Mouse (Mus musculus) midbrain, embryonic 14.5 days (tissue): Measurements from ENCODE around the gene Nfatc2ip. TPM values are rescaled to one million over a fixed set of nuclear protein-coding genes. Genes with fewer than 3 reads are reported as not detected.

Source experiments
- microRNA-seq: library from miRNA; unstranded; fragments of <30 nt; microRNA quantifications from one replicate; pipeline ENCODE4, GENCODE M21; 2016
- polyA plus RNA-seq: library from polyadenylated mRNA; unstranded; fragments of >200 nt; fragmentation: Nextera tagmentation; extraction: Ambion mirVana; gene quantifications from 2 replicates; pipeline ENCODE4 v1.2.1, GENCODE M21; 2014

The Nfatc2ip gene
- polyA plus RNA-seq, 1 experiment from 2014 or later, result 4.9 TPM

Small RNAs within 50 kb of the gene (microRNA-seq; reads per million reads assigned to microRNA genes)
- not detected for gene Mir7058

Other genes starting within 250 kb of the Nfatc2ip start
- 64.2 and 65.1 TPM in 2 replicates for gene Xpo6, start 196.2 kb downstream of the Nfatc2ip start, polyA plus RNA-seq
- gene Sbk1, start 124.1 kb downstream of the Nfatc2ip start, polyA plus RNA-seq, result 391 and 401 TPM in 2 replicates
- gene Lat, start 27.2 kb downstream of the Nfatc2ip start, polyA plus RNA-seq, result 0.65 and 0.92 TPM in 2 replicates
- gene Spns1, start 19.3 kb downstream of the Nfatc2ip start, polyA plus RNA-seq, result 60.4 and 74.5 TPM in 2 replicates
- not detected in 2 replicates for gene Cd19, start 18.2 kb upstream of the Nfatc2ip start, polyA plus RNA-seq
- gene Rabep2, start 32.0 kb upstream of the Nfatc2ip start, polyA plus RNA-seq, result 19.6 and 22.1 TPM in 2 replicates
- gene Atp2a1, start 66.4 kb upstream of the Nfatc2ip start, polyA plus RNA-seq, result 0.39 TPM in 1 of 2 replicates, not detected in the other
- gene Sh2b1, start 78.7 kb upstream of the Nfatc2ip start, polyA plus RNA-seq, result 67.5 and 73.1 TPM in 2 replicates
- 118 and 135 TPM in 2 replicates for gene Tufm, start 90.6 kb upstream of the Nfatc2ip start, polyA plus RNA-seq
- gene Atxn2l, start 106.7 kb upstream of the Nfatc2ip start, polyA plus RNA-seq, result 51.8 and 73.2 TPM in 2 replicates
- 171 and 174 TPM in 2 replicates for gene Eif3c, start 169.7 kb upstream of the Nfatc2ip start, polyA plus RNA-seq
- 0.28 and 0.55 TPM in 2 replicates for gene Apobr, start 188.2 kb upstream of the Nfatc2ip start, polyA plus RNA-seq
- gene Cln3, start 189.1 kb upstream of the Nfatc2ip start, polyA plus RNA-seq, result 26.5 and 27.7 TPM in 2 replicates
- gene Il27, start 198.2 kb upstream of the Nfatc2ip start, polyA plus RNA-seq, result not detected in 2 replicates
- 0.84 and 5.8 TPM in 2 replicates for gene Nupr1, start 234.1 kb upstream of the Nfatc2ip start, polyA plus RNA-seq